Mouse (Mus musculus) NIH3T3 (cell line): ENCODE data around the gene Nudt17.
"Not testable (repeated sequence)": the region's sequence is repeated elsewhere in the genome, so short reads cannot be mapped to it uniquely, and the experiment has no call there.

Experiments
- DNase-seq: peaks from one replicate; pipeline ENCODE4 v3.0.0-alpha.2; 2012; ENCODE audit warnings: low read depth

The Nudt17 gene

GRCm38 (mm10) chr3:96669727-96670468, 38.5 kb downstream of the Nudt17 start, which contains the start of gene Ankrd35:
Gene Ankrd35 (plus strand): TSS chr3:96670131.
- peak; percentile 40 for DNase-seq

GRCm38 (mm10) chr3:96668424-96669067, 39.8 kb downstream of the Nudt17 start:
- peak; percentile 38 for DNase-seq

GRCm38 (mm10) chr3:96667316-96667715, 41.0 kb downstream of the Nudt17 start:
- peak; percentile 66 for DNase-seq

- no peak for DNase-seq
Observed at GRCm38 (mm10) chr3:96666916-96667315, 41.4 kb downstream of the Nudt17 start.

- not testable (repeated sequence) for DNase-seq
Observed at GRCm38 (mm10) chr3:96665732-96666363, 42.5 kb downstream of the Nudt17 start.

- peak; percentile 95 for DNase-seq
Observed at GRCm38 (mm10) chr3:96663432-96664239, 44.7 kb downstream of the Nudt17 start.

GRCm38 (mm10) chr3:96662731-96663316, 45.5 kb downstream of the Nudt17 start:
- DNase-seq, result peak; percentile 58

GRCm38 (mm10) chr3:96660901-96661300, 47.5 kb downstream of the Nudt17 start:
- no peak for DNase-seq
